Mouse (Mus musculus) stomach, embryonic 16.5 days (tissue): ENCODE measurements around the gene Asf1b. TPM values are rescaled to one million over a fixed set of nuclear protein-coding genes. Genes with fewer than 3 reads are reported as not detected.
A peak's percentile ranks its signal among the peaks of the same experiment; 100 is the strongest.

ENCODE experiments used
- ATAC-seq: fragments of 200-750 bp; cut with Nextera tagmentation; 2 replicates; pipeline ENCODE4 v1.8.0; 2017; ENCODE audit warnings: moderate number of reproducible peaks, moderate TSS enrichment; ENCODE audit not compliant: insufficient read depth, low FRiP score
- H3K27ac ChIP-seq: fragments of 300-500 bp; sonication (generic); 2 replicates; pipeline ENCODE4 v1.5.1; 2014; ENCODE audit warnings: low read length
- H3K27me3 ChIP-seq: fragments of 300-500 bp; sonication (generic); 2 replicates; pipeline ENCODE4 v1.6.1; 2014; ENCODE audit warnings: low read length, control low read depth, mixed read lengths; ENCODE audit not compliant: control insufficient read depth, insufficient read depth
- H3K36me3 ChIP-seq: fragments of 300-500 bp; sonication (generic); 2 replicates; pipeline ENCODE4 v1.6.1; 2014; ENCODE audit warnings: low read length; ENCODE audit not compliant: control insufficient read depth, insufficient read depth
- H3K4me1 ChIP-seq: fragments of 300-500 bp; sonication (generic); 2 replicates; pipeline ENCODE4 v1.6.1; 2014; ENCODE audit warnings: low read length, control low read depth, mixed read lengths; ENCODE audit not compliant: control insufficient read depth, insufficient read depth
- H3K4me2 ChIP-seq: fragments of 300-500 bp; sonication (generic); 2 replicates; pipeline ENCODE4 v1.6.1; 2014; ENCODE audit warnings: low read depth, low read length, mixed read lengths
- H3K4me3 ChIP-seq: fragments of 300-500 bp; sonication (generic); replicated peaks from 2 replicates; pipeline ENCODE4 v1.5.1; 2014; ENCODE audit warnings: mild to moderate bottlenecking, low read length
- H3K9ac ChIP-seq: fragments of 300-500 bp; sonication (generic); 2 replicates; pipeline ENCODE4 v1.6.1; 2014; ENCODE audit warnings: low read length
- H3K9me3 ChIP-seq: fragments of 300-500 bp; sonication (generic); replicated peaks from 2 replicates; pipeline ENCODE4 v1.6.1; 2016; ENCODE audit warnings: low read length, control low read depth; ENCODE audit not compliant: control insufficient read depth
- WGBS: fragments of 180-500 bp; shearing (Covaris S2); extraction: QIAGEN DNeasy Blood & Tissue Kit; methylation state at CpG from one replicate; pipeline ENCODE4 v1.1.7; 2014; 5-methylcytosine and 5-hydroxymethylcytosine counted together
- polyA plus RNA-seq: library from polyadenylated mRNA; unstranded; fragments of >200 nt; fragmentation: Nextera tagmentation; extraction: Ambion mirVana; gene quantifications from 2 replicates; pipeline ENCODE4 v1.2.1, GENCODE M21; 2015

The Asf1b gene
- 49.4 and 53.1 TPM in 2 replicates for polyA plus RNA-seq

DNA sequence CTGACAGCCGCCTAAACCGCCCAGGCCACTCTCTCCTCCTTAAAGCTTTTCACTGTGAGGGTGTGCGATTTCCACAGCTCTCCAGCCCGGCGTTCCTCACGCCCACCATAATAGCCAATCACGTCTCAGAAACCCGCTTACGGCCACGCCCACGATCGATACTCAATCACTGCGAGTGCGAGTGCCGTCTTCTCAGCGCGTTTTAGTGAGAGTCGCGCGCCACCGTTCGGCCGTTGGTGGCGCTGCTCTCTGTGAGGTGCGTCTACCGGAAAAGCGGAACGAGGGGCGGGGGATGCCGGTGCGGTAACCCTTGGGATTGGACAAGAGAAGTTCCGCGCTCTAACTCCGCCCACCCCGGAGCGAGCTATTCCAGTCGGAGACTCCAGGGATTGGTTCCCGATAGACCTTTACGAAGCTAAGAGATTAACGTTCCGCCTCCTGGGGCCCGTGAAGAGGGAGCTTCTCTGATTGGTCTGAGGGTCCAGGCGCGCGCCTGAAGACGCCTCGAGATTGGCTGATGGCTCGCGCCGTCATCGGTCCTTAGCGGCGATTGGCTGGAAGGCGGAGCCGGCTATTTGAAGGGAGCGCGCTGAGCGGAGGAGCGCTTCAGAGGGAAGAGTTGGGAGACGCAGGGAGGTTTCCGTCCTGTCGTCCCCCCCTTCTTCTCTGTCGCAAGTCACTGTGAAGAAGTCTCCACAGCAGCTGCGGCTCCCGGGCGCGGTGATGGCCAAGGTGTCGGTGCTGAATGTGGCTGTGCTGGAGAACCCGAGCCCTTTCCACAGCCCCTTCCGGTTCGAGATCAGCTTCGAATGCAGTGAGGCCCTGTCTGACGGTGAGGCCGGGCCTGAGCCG lies at the start of gene Asf1b, which contains the start of gene Gm10644:
TSS of gene Asf1b (plus strand) at position 402 of the 852 bp plus-strand sequence.
TSS of gene Gm10644 (minus strand) at position 100 of the 852 bp plus-strand sequence.
- Histone ChIP-seq H3K9me3 (no peaks in the 10 kb centered on the region), H3K4me2 (peak within 1 kb of the TSS; percentile 94), H3K9ac (peak within 1 kb of the TSS; percentile 76), H3K4me1 (peaks cover 19% of the 10 kb centered on the region), H3K27me3 (no peaks in the 10 kb centered on the region), H3K4me3 (peak within 1 kb of the TSS; percentile 80), H3K36me3 (no peaks in the 10 kb centered on the region), H3K27ac (peak within 1 kb of the TSS; percentile 32; the same call in 1 of the 2 replicates)
- peak; percentile 99 for ATAC-seq
- under 1% methylated on average over 75 of the region's 75 CpGs for WGBS

DNA sequence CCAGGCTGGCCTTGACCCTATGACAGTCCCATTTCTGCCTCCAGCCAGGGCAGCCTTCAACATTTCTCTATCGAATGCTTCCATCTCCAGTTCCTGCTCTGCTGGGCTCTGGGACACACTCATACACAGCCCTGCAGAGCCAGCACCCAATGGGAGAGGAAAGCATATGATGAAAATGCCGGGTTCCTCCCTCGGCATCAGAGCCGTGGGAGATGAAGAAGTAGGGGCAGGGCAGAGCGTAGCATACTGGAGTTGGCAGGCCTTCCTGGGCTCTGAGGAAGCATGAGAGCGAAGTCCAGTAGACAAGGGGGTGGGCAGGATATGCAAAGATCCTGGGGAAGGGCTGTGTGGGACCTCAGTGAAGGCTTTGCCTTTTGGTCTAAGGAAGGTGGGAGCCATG lies 46.7 kb upstream of the Asf1b start:
- Histone ChIP-seq H3K4me2 (no peak overlapping the region), H3K4me1 (peaks cover 24% of the 10 kb centered on the region), H3K36me3 (no peaks in the 10 kb centered on the region), H3K9ac (0 out of 2 replicates have a peak overlapping the region, but pooled peaks have one; percentile 7), H3K27me3 (no peaks in the 10 kb centered on the region), H3K27ac (no peak overlapping the region), H3K9me3 (no peaks in the 10 kb centered on the region), H3K4me3 (no peak overlapping the region)
- ATAC-seq: no peak
- 67% methylated on average over 6 of the region's 6 CpGs for WGBS

- WGBS: 37% methylated on average over 8 of the region's 8 CpGs
These were observed 46.0 kb upstream of the Asf1b start for GRCm38 (mm10) chr8:83909311-83909710.

DNA sequence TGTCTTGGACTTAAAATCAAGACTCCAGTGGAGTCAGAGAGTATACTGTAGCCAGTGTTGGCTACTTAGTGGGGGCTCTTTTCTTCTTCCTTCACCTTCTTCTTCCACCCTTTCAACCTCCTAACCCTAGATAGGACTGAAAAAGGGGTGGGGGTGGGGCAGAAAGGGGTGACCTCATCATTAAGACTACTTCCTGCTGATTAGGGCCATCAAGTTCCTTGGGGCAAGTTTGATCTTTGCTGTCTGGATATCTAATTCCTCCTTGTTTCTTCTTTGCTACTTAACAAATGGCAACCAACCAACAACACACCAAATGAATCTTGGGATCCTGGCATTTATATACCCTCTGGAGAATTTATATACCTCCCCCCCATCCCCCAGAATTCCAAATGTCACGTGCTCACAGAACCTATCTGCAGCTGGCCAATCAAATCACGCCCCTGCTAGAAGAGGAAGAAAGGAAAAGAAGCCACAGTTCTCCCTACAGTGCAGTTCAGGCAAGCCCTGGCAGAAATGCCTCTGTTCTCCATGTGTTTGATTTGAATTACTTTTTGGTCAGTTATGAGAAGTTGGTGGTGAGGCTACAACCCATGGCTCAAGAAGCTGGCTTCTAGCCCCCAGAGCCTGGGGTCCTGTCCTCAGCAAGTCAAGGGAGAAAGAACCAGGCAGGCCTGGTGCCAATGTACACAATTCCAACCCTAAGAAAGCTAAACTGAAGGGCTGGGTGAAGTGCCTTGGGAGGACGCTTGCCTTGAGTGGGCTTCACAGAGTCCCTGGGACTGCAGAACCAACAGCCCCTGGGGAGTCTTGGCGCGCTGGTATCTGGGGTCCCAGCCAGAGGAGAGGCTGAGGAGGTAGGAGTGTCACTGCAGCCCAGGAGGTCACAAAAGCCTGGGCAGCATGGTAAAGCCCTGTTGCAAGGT lies 43.2 kb upstream of the Asf1b start:
- Histone ChIP-seq H3K36me3 (no peaks in the 10 kb centered on the region), H3K4me1 (peaks cover 23% of the 10 kb centered on the region), H3K4me3 (no peak overlapping the region), H3K9me3 (no peaks in the 10 kb centered on the region), H3K27ac (peak overlapping the region; percentile 6; the same call in 1 of the 2 replicates), H3K27me3 (no peaks in the 10 kb centered on the region), H3K9ac (no peak overlapping the region), H3K4me2 (no peak overlapping the region)
- WGBS: 72% methylated on average over 5 of the region's 5 CpGs
- ATAC-seq: no peak

More at GRCm38 (mm10) chr8:83909311-83909710, 46.0 kb upstream of the Asf1b start:
- no peak overlapping the region for H3K4me3 ChIP-seq
- no peaks in the 10 kb centered on the region for H3K36me3 ChIP-seq
- H3K27me3 ChIP-seq: no peaks in the 10 kb centered on the region
- no peak overlapping the region for H3K27ac ChIP-seq
- no peak overlapping the region for H3K4me2 ChIP-seq
- no peaks in the 10 kb centered on the region for H3K9me3 ChIP-seq
- peak overlapping the region; percentile 7; the same call in 1 of the 2 replicates for H3K9ac ChIP-seq
- peaks cover 17% of the 10 kb centered on the region for H3K4me1 ChIP-seq
- ATAC-seq: peak; percentile 49; the same call in 1 of the 2 replicates

GRCm38 (mm10) chr8:83914232-83914631 lies 41.1 kb upstream of the Asf1b start:
- Histone ChIP-seq H3K4me3 (no peak overlapping the region), H3K9me3 (no peaks in the 10 kb centered on the region), H3K4me2 (no peak overlapping the region), H3K36me3 (no peaks in the 10 kb centered on the region), H3K4me1 (peaks cover 13% of the 10 kb centered on the region), H3K27ac (no peak overlapping the region), H3K9ac (no peak overlapping the region), H3K27me3 (no peaks in the 10 kb centered on the region)
- WGBS: 87% methylated on average over 3 of the region's 3 CpGs
- ATAC-seq: no peak

DNA sequence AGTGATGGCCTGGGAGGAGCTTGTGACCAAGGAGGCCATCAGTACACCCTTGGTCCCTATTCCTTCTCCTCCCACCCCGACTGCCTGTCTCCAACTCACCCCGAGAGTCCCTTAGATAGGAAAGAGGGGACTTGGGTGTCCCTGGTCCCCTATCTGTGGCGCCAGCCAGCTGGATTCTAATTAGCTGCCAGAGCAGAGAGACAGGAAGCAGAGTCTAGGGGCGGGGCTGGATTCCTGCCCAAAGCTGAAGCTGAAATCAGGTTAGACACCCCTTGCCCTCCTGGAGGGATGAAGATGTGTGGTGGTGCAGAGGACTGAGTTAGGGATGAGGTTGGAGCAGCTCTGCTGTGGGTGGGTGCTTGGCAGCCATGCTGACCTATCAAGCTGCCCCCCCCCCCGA lies 40.4 kb upstream of the Asf1b start:
- Histone ChIP-seq H3K36me3 (no peaks in the 10 kb centered on the region; the same call in 1 of the 2 replicates), H3K4me1 (peaks cover 13% of the 10 kb centered on the region), H3K27me3 (no peaks in the 10 kb centered on the region), H3K9me3 (no peaks in the 10 kb centered on the region), H3K4me3 (no peak overlapping the region), H3K9ac (no peak overlapping the region), H3K27ac (no peak overlapping the region), H3K4me2 (no peak overlapping the region)
- WGBS: 62% methylated on average over 5 of the region's 5 CpGs
- ATAC-seq: 0 out of 2 replicates have a peak, but pooled peaks have one; percentile 27

GRCm38 (mm10) chr8:83916015-83916414 lies 39.3 kb upstream of the Asf1b start:
- H3K27ac ChIP-seq: no peak overlapping the region
- WGBS: 68% methylated on average over 5 of the region's 5 CpGs
- H3K9me3 ChIP-seq: no peaks in the 10 kb centered on the region
- no peak overlapping the region for H3K4me2 ChIP-seq
- H3K36me3 ChIP-seq: no peaks in the 10 kb centered on the region; the same call in 1 of the 2 replicates
- H3K27me3 ChIP-seq: no peaks in the 10 kb centered on the region
- H3K4me3 ChIP-seq: no peak overlapping the region
- no peak for ATAC-seq
- no peak overlapping the region for H3K9ac ChIP-seq
- H3K4me1 ChIP-seq: peaks cover 13% of the 10 kb centered on the region

DNA sequence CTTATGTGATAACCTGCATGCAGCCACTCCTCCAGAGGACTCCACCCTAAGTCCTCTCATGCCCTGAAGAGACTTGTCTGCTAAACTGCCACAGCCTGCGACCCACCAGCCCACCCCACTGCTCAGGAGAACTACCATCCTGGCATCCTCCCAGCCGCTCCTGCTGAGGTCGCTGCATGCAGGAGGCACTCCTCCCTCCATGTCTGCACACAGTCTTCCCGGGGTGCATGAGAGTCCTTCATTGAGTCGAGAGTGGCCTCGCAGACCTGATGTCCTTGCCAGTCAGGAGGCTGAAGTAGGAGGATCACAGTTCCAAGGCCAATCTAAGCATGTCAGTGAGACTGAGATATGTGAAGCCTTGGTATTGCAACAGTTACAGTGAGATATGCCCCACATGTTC lies 37.7 kb upstream of the Asf1b start:
- H3K36me3 ChIP-seq: no peaks in the 10 kb centered on the region; the same call in 1 of the 2 replicates

More for the DNA sequence above, 37.7 kb upstream of the Asf1b start:
- no peak for ATAC-seq
- Histone ChIP-seq H3K4me2 (no peak overlapping the region), H3K4me1 (0 out of 2 replicates have a peak, but pooled peaks cover 5% of the 10 kb centered on the region), H3K9ac (no peak overlapping the region), H3K4me3 (no peak overlapping the region), H3K27me3 (no peaks in the 10 kb centered on the region), H3K9me3 (no peaks in the 10 kb centered on the region), H3K27ac (no peak overlapping the region)
- WGBS: 75% methylated on average over 6 of the region's 6 CpGs
